ENCODE assay signal across 11 mouse cellular contexts in genomic region chr13:111309848-111310692, GRCm38 (mm10). TPM values are rescaled to one million over a fixed set of nuclear protein-coding genes. Genes with fewer than 3 reads are reported as not detected.
A peak's percentile ranks its signal among the peaks of the same experiment; 100 is the strongest.
DNase-seq lines count a peak whose midpoint lies in the region; ATAC-seq and TF ChIP-seq lines count a peak whose summit lies in the region.
"Had no signal": no experiment of that assay in that cellular context is flagged by ENCODE, and none has a peak within 500 bp of the region (broad histone marks: within the 10 kb centered on the region; RNA-seq: fewer than 3 reads in every experiment).

No protein-coding gene starts in this region.

- H3K27me3 ChIP-seq in hindbrain, postnatal 0 days (ENCODE audit: insufficient read depth, low read length): no peaks in the 10 kb centered on the region
- H3K27me3 ChIP-seq in midbrain, embryonic 14.5 days (ENCODE audit: control insufficient read depth, insufficient read depth, low read length): no peaks in the 10 kb centered on the region
- H3K27me3 ChIP-seq: liver, embryonic 13.5 days; stomach, embryonic 15.5 days had no signal

- ATAC-seq in hindbrain, postnatal 0 days: 0 out of 2 replicates have a peak, but pooled peaks have one; percentile 47
- ATAC-seq in midbrain, embryonic 14.5 days (ENCODE audit: low FRiP score, low TSS enrichment): no peak

- DNase-seq in adrenal gland, postnatal 36 days: peak; percentile 23 to 32
- no peak for DNase-seq in adrenal gland, adult 18-20 months (ENCODE audit: low spot score in 2 of 2)
- DNase-seq in cerebellum, adult 11-12 months: peak; percentile 42
- peak; percentile 66 for DNase-seq in hindbrain, postnatal 0 days (ENCODE audit: low spot score)
- DNase-seq in midbrain, embryonic 14.5 days: peak; percentile 41
- DNase-seq in lung, postnatal 25 days (ENCODE audit: low spot score): no peak
- no peak for DNase-seq in liver
- no peak for DNase-seq in ovary, postnatal 36 days (ENCODE audit: low spot score)
- DNase-seq: gastrocnemius, adult 2 months; liver, embryonic 13.5 days had no signal

- H3K27ac ChIP-seq in hindbrain, postnatal 0 days: no peak overlapping the region
- peak overlapping the region; percentile 28 for H3K27ac ChIP-seq in midbrain, embryonic 14.5 days (replicated peaks; ENCODE audit: low read depth, low read length)
- H3K27ac ChIP-seq: gastrocnemius, adult 2 months; liver, embryonic 13.5 days; stomach, embryonic 15.5 days had no signal

- no peak overlapping the region for H3K9ac ChIP-seq in hindbrain, postnatal 0 days (replicated peaks; ENCODE audit: low read length)
- H3K9ac ChIP-seq in midbrain, embryonic 14.5 days (replicated peaks; ENCODE audit: low read length): no peak overlapping the region
- H3K9ac ChIP-seq: liver, embryonic 13.5 days; stomach, embryonic 15.5 days had no signal

- H3K4me1 ChIP-seq in hindbrain, postnatal 0 days (ENCODE audit: insufficient read depth, low read length): peaks cover 5% of the 10 kb centered on the region; the same call in 1 of the 2 replicates
- 0 out of 2 replicates have a peak, but pooled peaks cover 6% of the 10 kb centered on the region for H3K4me1 ChIP-seq in midbrain, embryonic 14.5 days (ENCODE audit: control insufficient read depth, insufficient read depth, low read length)
- H3K4me1 ChIP-seq: liver, embryonic 13.5 days; stomach, embryonic 15.5 days had no signal

- no peak overlapping the region for H3K4me3 ChIP-seq in hindbrain, postnatal 0 days (ENCODE audit: low read length)
- no peak overlapping the region for H3K4me3 ChIP-seq in midbrain, embryonic 14.5 days (replicated peaks; ENCODE audit: low read depth, low read length)
- H3K4me3 ChIP-seq: gastrocnemius, adult 2 months; liver, embryonic 13.5 days; stomach, embryonic 15.5 days had no signal

- 41% methylated on average over 14 of the region's 14 CpGs for WGBS in hindbrain, postnatal 0 days
- 67% methylated on average over 14 of the region's 14 CpGs for WGBS in midbrain, embryonic 14.5 days

- TF ChIP-seq CTCF in hindbrain, postnatal 0 days (IDR thresholded peaks at IDR 0.05; ENCODE audit: low read depth): no peak

- no peaks in the 10 kb centered on the region for H3K36me3 ChIP-seq in hindbrain, postnatal 0 days (ENCODE audit: insufficient read depth, low read length)
- no peaks in the 10 kb centered on the region for H3K36me3 ChIP-seq in midbrain, embryonic 14.5 days (ENCODE audit: control insufficient read depth, insufficient read depth, low read length)
- H3K36me3 ChIP-seq: liver, embryonic 13.5 days; stomach, embryonic 15.5 days had no signal

- H3K9me3 ChIP-seq in hindbrain, postnatal 0 days (ENCODE audit: low read length): no peaks in the 10 kb centered on the region
- no peaks in the 10 kb centered on the region for H3K9me3 ChIP-seq in midbrain, embryonic 14.5 days (ENCODE audit: control insufficient read depth, low read length)
- H3K9me3 ChIP-seq: liver, embryonic 13.5 days; stomach, embryonic 15.5 days had no signal

- no peak overlapping the region for H3K4me2 ChIP-seq in hindbrain, postnatal 0 days (ENCODE audit: low read depth, low read length)
- H3K4me2 ChIP-seq in midbrain, embryonic 14.5 days (ENCODE audit: low read length): no peak overlapping the region
- H3K4me2 ChIP-seq: liver, embryonic 13.5 days; stomach, embryonic 15.5 days had no signal

RNA-seq across cellular contexts. Expression of gene Actbl2, which starts 55.3 kb away (rescaled TPM):
- under 1 TPM in 1 of 2 experiments, not detected in 1; 0.30 TPM for total RNA-seq in adrenal gland, postnatal 36 days (2021)
- total RNA-seq in adrenal gland, adult 18-20 months (2021): under 1 TPM in 1 of 2 experiments, not detected in 1; 0.16 TPM
- total RNA-seq in hindbrain, postnatal 0 days (2014; rRNA removed): 0.05 TPM in 1 of 2 replicates, not detected in the other
- 0.06 TPM in 1 of 2 replicates, not detected in the other for polyA plus RNA-seq in hindbrain, postnatal 0 days (2015; fragmentation: Nextera tagmentation; extraction: Ambion mirVana)
- polyA plus RNA-seq in midbrain, embryonic 14.5 days (2014; fragmentation: Nextera tagmentation; extraction: Ambion mirVana): not detected in 2 replicates
- total RNA-seq: gastrocnemius, adult 2 months had no signal
- polyA plus RNA-seq: liver, embryonic 13.5 days had no signal

Comparison
In these comparisons a context has a peak if more than half of its experiments do, and no peak if none do; other contexts are left out.
1. DNase-seq: peak in adrenal gland, postnatal 36 days (2 of 2), cerebellum, adult 11-12 months (single experiment), hindbrain, postnatal 0 days (single experiment) and midbrain, embryonic 14.5 days (single experiment); none in adrenal gland, adult 18-20 months (0 of 2), lung, postnatal 25 days (single experiment), liver (single experiment) and ovary, postnatal 36 days (single experiment).